Comparison of ENCODE assay signal across 12 mouse cellular contexts in the genomic region with DNA sequence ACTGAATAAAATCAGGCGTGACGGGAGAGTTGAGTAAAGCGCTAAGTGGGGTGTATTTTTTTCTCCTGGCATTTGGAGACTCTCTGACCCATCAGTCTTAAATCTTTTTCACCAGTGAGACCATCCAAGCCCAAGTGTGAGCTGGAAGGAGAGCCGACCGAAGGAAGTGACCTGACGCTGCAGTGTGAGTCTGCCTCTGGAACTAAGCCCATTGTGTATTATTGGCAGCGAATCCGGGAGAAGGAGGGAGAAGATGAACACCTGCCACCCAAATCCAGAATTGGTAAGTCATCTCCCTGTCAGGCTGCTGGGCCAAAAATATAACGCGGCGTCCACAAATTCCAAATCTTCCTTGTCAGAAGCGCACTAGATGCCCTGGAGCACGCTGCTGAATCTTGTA. TPM values are rescaled to one million over a fixed set of nuclear protein-coding genes. Genes with fewer than 3 reads are reported as not detected.
DNase-seq lines count a peak whose midpoint lies in the region; ATAC-seq and TF ChIP-seq lines count a peak whose summit lies in the region.
"Had no signal": no experiment of that assay in that cellular context is flagged by ENCODE, and none has a peak within 500 bp of the region (broad histone marks: within the 10 kb centered on the region; RNA-seq: fewer than 3 reads in every experiment).

No protein-coding gene starts in this region.

- no peak overlapping the region for H3K4me2 ChIP-seq in liver, postnatal 0 days (ENCODE audit: low read depth, low read length)
- H3K4me2 ChIP-seq: liver, embryonic 11.5 days; stomach, embryonic 15.5 days had no signal

- peak overlapping the region; percentile 59 for H3K4me3 ChIP-seq in ES-Bruce4 (ENCODE audit: low read depth, low read length)
- no peak overlapping the region for H3K4me3 ChIP-seq in liver, postnatal 0 days (ENCODE audit: low read depth, low read length)
- H3K4me3 ChIP-seq: erythroblast, embryonic 14.5 days; left cerebral cortex, adult 2 months; stomach, embryonic 15.5 days had no signal

- TF ChIP-seq CTCF in ES-Bruce4 (IDR thresholded peaks at IDR 0.05; ENCODE audit: low read depth, low read length) = no peak
- TF ChIP-seq CTCF in liver, postnatal 0 days (IDR thresholded peaks at IDR 0.05; ENCODE audit: low read depth) = no peak

- TF ChIP-seq EP300 in ES-Bruce4 (IDR thresholded peaks at IDR 0.05; ENCODE audit: insufficient read depth, low read depth, low read length) = no peak
- TF ChIP-seq EP300 in liver, postnatal 0 days (IDR thresholded peaks at IDR 0.05; ENCODE audit: low read depth) = no peak

- H3K27ac ChIP-seq in ES-Bruce4 (ENCODE audit: insufficient read depth, low read length) = peak overlapping the region; percentile 52
- no peak overlapping the region for H3K27ac ChIP-seq in liver, postnatal 0 days (ENCODE audit: low read depth)
- H3K27ac ChIP-seq: left cerebral cortex, adult 2 months; stomach, embryonic 15.5 days had no signal

- 75% methylated on average over 13 of the region's 13 CpGs for WGBS in liver, postnatal 0 days (ENCODE audit: insufficient replicate concordance)

- H3K36me3 ChIP-seq in ES-Bruce4 (ENCODE audit: control insufficient read depth, insufficient read depth, low read length, poor library complexity, severe bottlenecking) = no peaks in the 10 kb centered on the region
- H3K36me3 ChIP-seq in liver, postnatal 0 days (replicated peaks; ENCODE audit: insufficient read depth, low read length) = no peaks in the 10 kb centered on the region
- H3K36me3 ChIP-seq: stomach, embryonic 15.5 days had no signal

- no peaks in the 10 kb centered on the region for H3K9me3 ChIP-seq in ES-Bruce4 (replicated peaks; ENCODE audit: control insufficient read depth, insufficient read depth, low read length, poor library complexity, severe bottlenecking)
- no peaks in the 10 kb centered on the region for H3K9me3 ChIP-seq in liver, postnatal 0 days (ENCODE audit: low read length)
- H3K9me3 ChIP-seq: stomach, embryonic 15.5 days had no signal

- H3K9ac ChIP-seq in ES-Bruce4 (ENCODE audit: low read depth, poor library complexity, severe bottlenecking) = peak overlapping the region; percentile 77
- H3K9ac ChIP-seq in liver, postnatal 0 days (replicated peaks) = no peak overlapping the region
- H3K9ac ChIP-seq: stomach, embryonic 15.5 days had no signal

- DNase-seq in kidney, adult 9 months = peak; percentile 41
- DNase-seq in kidney, adult 8-10 months = no peak
- peak; percentile 94 for DNase-seq in brain, adult 2 months (ENCODE audit: low read depth, low spot score)
- peak; percentile 85 to 89 for DNase-seq in cerebellum, postnatal 25 days
- DNase-seq in liver, postnatal 0 days = no peak
- DNase-seq in adrenal gland, postnatal 14 days = no peak
- DNase-seq: lung, postnatal 4 days had no signal

- no peaks in the 10 kb centered on the region for H3K27me3 ChIP-seq in ES-Bruce4 (ENCODE audit: control insufficient read depth, insufficient read depth, low read length, poor library complexity, severe bottlenecking)
- no peaks in the 10 kb centered on the region for H3K27me3 ChIP-seq in liver, postnatal 0 days (ENCODE audit: insufficient read depth, low read length)
- H3K27me3 ChIP-seq: stomach, embryonic 15.5 days had no signal

- TF ChIP-seq POLR2A in ES-Bruce4 (IDR thresholded peaks at IDR 0.05; ENCODE audit: insufficient read depth, low read length) = no peak

- no peaks in the 10 kb centered on the region for H3K4me1 ChIP-seq in ES-Bruce4 (ENCODE audit: control insufficient read depth, insufficient read depth, low read length)
- H3K4me1 ChIP-seq in liver, postnatal 0 days (ENCODE audit: insufficient read depth) = peaks cover 9% of the 10 kb centered on the region
- H3K4me1 ChIP-seq: stomach, embryonic 15.5 days had no signal

- ATAC-seq in liver, postnatal 0 days = no peak

RNA-seq across cellular contexts. Expression of gene Hspa8, which starts 28.5 kb away (rescaled TPM):
- polyA plus RNA-seq in ES-Bruce4 (2011; ENCODE audit: insufficient read depth, insufficient read length, low read depth, missing spikeins) = 3,442 and 3,618 TPM in 2 replicates
- polyA plus RNA-seq in liver, postnatal 0 days (2015; fragmentation: Nextera tagmentation; extraction: Ambion mirVana) = 750 and 793 TPM in 2 replicates
- 1,718 and 2,240 TPM in 2 replicates for total RNA-seq in adrenal gland, postnatal 14 days (2021)

Comparison
In these comparisons a context has a peak if more than half of its experiments do, and no peak if none do; other contexts are left out.
1. DNase-seq: peak in kidney, adult 9 months (single experiment), brain, adult 2 months (single experiment) and cerebellum, postnatal 25 days (2 of 2); none in kidney, adult 8-10 months (0 of 2), liver, postnatal 0 days (single experiment) and adrenal gland, postnatal 14 days (single experiment).